Mouse (Mus musculus): ENCODE data around the gene Pmf1.
"Not testable (repeated sequence)": the region's sequence is repeated elsewhere in the genome, so short reads cannot be mapped to it uniquely, and the experiment has no call there.

Gene Pmf1

DNA sequence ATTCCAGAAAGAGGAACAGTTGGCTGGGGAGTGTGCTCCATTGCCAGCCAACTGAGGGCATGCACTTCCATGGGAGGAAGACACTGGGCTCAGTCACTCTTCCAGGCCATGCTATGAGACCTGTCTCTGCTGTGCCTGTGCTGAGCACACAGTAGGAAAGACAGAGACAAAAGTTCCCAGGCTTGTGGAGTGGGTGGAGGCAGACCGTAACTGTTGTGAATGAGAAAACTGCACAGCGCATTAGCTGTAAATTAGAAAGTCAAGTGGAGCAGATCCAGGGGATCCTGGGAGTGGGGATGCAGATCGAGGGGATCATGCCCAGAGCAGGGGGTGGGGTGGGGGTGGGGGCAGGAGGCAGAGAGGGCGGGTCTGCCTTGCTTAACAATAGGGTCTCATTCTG, 29.5 kb upstream of the Pmf1 start:
- DNase-seq (ENCODE audit: low read depth, low spot score): no peak

DNA sequence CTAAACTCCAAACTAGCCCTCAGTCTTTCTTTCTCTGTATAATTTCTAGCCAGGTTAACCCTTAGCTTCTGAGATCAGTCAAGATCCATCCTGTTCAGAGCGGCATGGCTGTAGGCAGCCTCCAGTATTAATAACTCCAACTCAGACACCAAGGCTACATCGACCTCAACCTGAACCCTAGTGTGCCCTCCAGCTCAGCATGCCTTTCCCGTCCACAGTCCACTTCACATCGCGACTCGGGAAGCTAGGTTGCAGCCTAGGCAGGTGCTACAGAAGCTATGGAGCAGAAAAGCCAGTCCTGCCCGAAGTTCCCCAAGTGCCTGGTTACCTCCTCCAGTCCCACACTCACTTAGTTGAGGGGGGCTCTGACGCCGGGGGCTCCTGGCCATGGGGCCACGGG, 27.3 kb upstream of the Pmf1 start:
- DNase-seq (ENCODE audit: low read depth, low spot score): no peak

DNA sequence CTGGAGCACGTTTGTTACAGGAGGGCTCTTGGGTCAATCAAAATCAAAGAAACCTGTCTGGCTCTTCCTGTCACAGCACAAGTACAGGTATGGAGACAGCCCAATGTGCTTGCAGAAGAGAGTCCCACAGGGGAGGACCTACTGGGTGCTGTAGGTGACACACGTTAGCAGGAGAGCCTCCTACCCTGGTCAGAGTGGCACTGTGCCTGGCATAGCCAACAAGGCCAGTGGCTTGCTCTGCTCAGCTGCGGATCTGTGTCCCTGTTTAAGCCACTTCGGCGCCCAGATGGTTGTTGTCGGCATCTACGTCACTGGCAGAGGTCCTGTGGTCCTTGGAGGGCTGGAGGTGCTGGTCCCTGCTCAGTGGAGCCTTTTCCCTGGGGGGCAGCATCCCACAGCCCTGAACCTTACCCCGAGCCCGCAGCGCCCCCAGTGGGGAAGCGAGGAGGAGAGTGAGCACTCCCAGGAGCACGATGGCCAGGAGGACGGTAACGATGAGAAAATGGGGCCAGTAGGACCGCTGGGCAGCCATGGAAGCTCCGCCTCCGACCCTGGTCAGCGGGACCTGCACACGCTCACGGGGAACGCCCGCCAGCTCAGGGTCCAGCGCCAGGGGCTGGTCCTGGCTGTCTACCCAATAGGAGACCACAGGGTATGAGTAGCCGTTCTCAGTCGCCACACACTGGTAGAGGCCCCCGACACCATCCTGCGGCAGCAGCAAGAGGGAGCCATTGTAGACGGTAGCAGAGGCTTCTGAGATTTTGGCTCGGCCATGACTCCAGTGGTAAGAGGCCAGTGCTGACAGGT, 26.5 kb upstream of the Pmf1 start:
- DNase-seq (ENCODE audit: low read depth, low spot score): no peak

DNA sequence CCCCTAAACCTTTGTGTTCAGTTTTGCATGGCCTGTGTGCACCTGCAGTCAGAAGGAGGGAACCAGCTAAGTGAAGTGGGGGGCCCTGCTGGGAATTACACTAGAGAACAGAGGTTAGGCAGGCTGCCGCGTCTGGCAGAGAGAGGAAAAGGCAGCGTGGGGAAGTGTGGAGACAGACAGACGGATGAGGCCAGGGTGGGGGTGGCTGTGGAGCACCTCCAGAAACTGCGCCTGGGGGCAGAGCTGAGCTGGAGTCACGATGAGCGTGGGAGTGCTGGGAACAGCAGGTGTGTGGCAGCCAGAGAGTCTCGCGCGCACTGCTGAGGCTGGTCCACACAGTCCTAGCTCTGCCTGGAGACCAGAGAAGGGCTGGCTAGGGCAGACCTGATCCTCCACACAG, 25.4 kb upstream of the Pmf1 start:
- DNase-seq (ENCODE audit: low read depth, low spot score): no peak

DNA sequence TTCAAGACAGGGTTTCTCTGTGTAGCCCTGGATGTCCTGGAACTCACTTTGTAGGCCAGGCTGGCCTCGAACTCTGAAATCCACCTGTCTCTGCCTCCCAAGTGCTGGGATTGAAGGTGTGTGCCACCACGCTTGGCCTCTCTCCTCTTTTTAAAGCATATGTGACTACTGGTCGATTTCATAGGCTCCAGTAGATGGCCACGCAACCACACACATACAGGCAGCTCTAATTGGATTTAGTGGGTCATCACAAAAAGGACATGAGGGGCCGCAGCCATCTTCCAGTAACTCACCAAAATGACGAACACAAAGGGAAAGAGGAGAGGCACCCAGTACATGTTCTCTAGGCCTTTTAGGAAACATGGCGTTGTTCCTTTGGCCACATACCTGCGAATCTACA, 18.5 kb upstream of the Pmf1 start:
- not testable (repeated sequence) for DNase-seq (ENCODE audit: low read depth, low spot score)

DNA sequence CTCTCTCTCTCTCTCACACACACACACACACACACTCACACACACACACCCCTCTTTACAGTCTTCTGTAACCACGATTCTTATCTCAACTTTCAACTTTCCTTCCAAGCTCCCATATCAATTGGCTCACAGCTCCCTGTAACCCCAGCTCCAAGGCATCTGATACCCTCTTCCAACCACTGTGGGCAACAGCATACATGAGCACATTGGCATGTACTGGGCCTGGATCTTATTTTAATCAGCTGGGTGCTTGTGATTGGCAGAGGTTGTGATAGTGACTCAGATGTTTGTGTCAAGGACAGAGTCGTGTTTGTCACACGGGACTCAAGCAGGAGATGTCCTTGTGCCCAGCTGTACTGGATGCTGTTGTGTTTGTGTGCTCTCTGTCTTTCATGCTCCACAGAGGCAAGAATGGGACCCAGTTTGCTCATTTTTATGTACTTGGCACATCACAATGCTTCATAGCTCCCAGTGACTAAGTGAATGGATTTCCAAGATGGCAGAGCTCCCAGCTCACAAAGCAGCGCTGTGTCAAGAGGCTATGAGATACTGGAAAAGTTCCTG, 17.3 kb upstream of the Pmf1 start:
- DNase-seq (ENCODE audit: low read depth, low spot score): peak; percentile 67

DNA sequence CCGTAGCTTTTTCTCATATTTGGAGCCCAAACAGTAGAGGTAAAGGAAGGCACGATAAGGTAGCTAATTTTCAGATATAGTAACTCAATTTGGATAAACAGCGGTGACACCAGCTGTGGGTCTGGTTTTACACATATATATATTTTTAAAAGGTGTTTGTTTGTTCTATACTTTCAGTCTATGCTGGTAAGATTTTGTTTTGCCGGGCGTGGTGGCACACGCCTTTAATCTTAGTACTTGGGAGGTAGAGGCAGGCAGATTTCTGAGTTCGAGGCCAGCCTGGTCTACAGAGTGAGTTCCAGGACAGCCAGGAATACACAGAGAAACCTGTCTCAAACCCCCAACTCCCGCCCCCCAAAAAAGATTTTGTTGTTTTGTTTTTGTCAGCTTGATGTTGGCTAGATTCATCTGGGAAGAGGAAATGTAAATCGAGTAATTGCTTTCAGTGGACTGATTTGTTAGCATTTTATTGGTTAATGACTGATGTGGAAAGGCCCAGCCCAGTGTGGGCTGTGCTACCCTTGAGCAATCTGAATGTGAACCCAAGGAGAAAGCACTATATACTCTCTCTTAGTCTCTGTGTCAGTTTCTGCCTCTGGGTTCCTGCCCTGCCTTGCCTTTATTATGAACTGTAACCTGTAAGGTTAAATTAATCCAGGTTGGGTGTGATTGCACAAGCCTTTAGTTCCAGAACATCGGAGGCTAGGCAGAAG, 15.7 kb upstream of the Pmf1 start:
- DNase-seq (ENCODE audit: low read depth, low spot score): no peak

DNA sequence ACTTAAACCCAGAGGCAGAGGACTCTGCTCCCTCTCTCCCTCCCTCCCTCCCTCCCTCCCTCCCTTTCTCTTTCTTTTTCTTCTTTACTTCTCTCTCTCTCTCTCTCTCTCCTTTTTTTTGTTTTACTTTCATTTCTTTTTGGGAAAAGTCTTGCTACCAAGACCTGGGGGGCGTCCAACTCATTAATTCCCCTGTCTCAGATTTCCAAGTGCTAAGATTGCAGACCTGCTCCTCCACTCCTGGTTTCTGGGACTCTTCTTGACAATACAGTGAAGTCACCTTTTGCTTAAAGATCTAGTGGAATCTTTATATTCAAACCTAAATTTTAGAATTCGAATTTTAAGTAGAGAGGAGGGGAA, 15.2 kb upstream of the Pmf1 start:
- no peak for DNase-seq (ENCODE audit: low read depth, low spot score)

DNA sequence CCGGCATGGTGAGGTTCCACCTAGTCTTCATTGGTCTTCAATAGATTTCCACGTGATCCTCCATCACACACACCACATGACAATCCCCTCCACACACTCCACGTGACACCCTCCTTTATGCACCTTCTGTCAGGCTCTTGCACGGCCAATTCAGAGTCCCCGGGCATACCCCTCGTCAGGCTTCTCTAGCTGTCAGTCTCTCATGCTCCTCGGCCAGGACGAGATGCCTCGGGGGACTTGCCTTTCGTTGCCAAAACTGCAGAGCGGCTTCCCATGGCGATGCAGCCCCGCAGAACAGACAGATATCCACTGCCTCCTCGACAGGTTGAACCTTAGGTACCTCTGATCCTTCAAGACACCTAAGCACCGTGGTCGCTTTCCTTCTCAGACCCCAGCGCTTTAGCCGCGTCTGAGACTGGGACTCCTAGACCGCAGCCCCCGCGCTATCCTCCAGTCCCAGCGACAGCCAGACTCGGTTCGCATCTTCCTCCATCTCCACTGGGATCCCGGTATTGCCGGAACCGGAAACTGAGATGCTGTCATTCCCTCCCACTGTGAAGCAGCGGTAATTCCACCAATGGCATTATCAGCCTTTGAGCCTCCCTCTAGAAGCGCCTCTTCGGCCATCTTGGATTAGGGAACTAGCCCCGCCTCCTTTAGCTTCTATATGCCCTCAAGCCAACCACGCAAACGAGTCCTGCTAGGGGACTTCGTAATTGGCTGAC, 14.6 kb upstream of the Pmf1 start, which contains the start of gene Slc25a44:
TSS of gene Slc25a44 (minus strand) at position 535 of the 725 bp plus-strand sequence.
- DNase-seq (ENCODE audit: low read depth, low spot score): peak; percentile 97

DNA sequence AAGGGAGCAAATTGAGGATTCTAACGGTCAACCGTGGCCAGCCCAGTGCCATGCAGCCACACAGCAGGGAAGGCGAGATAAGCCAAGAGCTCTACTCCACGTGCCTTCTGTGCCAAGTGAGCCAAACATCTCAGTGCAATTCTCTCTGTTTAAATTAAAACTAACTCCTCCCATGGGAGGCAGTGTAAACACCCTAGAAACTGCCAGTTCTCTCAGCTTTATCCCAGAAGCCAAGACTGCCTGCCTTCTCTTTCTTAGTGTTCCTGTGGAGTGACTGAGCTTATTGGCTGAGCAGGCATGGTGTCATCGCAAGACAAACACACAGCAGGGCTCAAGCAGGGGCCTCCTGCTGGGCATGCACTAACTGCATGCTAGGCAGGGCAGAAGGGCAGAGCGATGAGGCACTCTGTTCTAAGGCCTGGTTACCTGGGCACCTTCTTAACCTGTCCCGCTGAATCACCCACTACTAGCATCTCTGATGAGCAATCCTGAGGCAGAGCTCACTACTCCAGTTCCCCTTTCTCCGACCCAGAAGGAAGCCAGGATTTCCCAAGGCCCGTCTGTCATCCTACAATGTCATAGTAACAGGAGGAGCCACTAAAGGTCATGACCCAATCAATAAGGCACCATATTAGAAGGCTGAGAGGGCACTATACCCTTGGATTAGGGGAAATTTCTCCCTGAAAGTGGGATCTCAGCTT, 12.0 kb upstream of the Pmf1 start:
- DNase-seq (ENCODE audit: low read depth, low spot score): no peak

DNA sequence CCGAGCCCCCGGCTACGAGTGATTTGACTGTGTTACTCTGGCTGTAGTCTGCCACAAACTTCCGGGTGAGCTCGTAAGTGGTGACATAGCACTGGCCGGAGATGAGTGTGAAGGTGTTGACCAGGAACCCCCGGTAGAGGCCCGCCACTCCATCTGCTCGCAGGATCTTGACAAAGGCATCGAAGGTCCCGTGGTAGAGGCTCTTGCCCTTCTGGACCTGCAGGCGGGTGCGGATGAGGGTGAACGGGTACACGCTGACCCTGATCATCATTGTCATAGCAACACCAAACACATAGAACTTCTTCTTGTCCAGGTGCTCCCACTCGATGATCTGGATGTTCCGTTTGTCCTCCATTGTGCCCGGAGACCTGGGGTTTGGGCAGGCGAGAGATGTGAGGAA, 10.6 kb upstream of the Pmf1 start:
- DNase-seq (ENCODE audit: low read depth, low spot score): no peak

DNA sequence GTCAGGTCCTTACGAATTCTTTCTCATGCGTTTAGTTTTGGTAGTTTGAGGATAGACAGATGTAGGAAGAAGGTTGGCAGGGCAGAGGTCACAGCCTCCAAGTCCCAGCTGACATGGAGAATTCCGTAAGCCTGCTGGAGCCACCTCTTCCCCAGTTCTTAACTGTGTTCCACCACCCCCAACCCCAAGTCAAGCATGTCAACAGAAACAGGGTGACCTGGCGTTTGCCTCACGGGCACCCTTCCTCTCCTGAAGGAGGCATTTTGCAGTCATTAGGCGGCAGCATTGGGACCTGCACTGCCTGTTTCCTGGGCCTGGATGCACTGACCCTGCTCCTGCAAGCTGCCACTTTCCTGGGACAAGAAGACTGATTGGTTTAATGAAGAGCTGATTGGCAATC, 7.9 kb upstream of the Pmf1 start:
- no peak for DNase-seq (ENCODE audit: low read depth, low spot score)

DNA sequence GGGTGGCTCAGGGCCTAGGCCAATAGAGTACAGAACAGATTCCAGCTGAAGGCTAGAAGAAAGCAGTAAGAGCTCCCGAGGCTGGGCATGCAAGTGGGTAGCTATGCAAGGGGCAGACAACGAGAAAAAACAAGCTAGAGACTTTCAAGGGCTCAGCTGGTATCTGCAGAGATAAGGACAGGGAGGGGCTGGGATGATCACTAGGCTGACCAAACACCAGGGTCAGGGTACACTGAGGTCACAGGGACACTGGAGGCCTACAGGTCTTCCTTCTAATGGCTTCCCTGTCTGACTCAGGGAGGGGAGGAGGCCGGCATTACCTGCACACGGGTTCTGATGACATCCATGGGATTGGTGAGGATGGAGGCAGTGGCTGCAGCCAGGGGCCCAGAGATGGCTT, 5.5 kb upstream of the Pmf1 start:
- DNase-seq (ENCODE audit: low read depth, low spot score): no peak

DNA sequence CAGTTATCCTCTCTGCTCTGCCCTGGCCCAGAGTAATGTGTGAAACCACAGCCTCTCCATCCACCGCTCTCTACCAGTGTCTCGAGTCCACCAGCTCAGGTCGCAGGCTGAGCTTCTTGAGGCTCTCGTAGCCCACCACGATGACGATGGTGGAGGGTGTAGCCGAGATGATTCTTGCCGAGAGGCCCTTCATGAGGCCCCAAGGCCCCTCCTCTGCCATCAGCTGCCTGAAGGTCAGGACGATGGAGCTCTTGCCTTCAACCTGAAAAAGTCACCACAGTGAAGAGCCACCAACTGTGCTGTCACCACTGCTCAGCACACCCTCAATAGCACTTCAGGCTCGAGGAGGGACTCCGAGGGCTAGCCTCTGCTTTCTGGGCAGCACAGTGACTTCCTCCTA, 2.5 kb upstream of the Pmf1 start:
- DNase-seq (ENCODE audit: low read depth, low spot score): no peak

DNA sequence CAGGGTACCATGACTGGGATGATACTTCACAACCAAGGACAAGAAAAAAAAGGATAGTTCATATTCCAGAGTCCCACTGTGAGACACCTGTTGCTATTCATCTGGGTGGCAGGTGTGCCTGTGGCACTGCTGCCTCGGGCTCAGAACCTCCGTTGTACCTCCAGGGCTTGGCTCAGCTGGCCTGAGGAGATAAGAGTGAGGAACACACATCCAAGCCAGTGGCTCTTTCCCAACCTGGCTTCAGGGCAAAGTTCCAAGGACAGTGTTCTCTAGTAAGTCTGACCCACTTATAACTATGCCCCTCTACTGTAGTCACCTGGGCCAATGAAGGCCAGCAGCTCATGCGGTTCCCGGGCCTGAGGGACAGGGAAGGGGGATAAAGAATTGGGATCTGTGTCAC, 1.6 kb upstream of the Pmf1 start:
- DNase-seq (ENCODE audit: low read depth, low spot score): peak; percentile 44

DNA sequence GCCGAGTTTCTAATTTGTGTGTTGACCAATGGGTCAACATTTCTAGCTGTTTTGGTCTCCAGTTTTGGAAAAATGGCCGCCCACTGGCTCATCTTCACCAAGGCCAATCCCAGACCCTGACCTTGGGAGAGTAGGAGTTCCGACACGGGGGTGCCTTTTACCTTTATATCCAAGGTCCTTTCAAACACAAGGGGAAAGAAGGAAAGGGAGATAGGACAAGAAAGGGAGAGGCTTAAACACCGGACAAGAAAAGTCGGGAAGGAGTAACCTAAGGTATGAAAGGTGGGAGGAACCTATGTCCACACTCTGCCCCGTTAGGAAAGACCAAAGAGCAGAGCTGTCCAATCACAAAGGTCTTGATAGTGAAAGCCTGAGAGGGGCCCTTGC, 507 bp upstream of the Pmf1 start:
- no peak for DNase-seq (ENCODE audit: low read depth, low spot score)

DNA sequence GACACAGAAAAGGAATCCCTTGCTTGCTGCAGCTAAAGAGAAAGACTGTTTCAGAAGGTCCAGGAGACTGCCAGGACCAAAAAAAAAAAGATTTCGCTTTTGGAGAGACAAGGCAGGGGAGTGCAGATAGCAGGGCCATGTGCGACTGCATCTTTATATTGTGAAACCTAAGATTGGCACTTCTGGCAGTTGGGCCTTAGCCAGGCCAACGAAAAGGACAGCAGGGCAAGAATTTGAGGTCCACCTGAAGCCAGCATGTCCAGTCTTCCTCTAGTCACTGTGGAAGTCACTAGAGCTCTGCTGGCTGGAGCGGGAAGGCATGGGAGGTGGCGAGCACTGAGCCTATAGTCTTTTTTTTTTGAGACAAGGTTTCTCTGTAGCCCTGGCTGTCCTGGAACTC, 1.2 kb downstream of the Pmf1 start:
- DNase-seq (ENCODE audit: low read depth, low spot score): no peak

DNA sequence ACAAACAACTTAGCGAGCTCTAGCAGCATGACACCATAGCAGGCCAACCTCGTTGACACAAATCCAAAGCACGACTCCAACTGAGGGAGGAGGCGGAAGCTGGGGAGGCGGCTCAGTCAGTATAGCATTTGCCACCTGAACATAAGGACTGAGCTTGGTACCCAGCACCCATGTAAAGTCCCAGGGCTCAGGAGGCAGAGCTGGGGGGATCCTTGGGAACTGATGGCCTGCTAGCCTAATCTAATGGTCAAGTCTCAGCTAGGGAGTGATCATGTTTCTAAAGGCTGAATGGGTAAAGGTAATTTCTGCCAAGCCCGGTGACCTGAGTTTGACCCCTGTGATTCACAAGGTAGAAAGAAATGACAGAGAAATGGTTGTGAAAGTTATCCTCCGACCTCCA, 2.6 kb downstream of the Pmf1 start:
- DNase-seq (ENCODE audit: low read depth, low spot score): no peak

DNA sequence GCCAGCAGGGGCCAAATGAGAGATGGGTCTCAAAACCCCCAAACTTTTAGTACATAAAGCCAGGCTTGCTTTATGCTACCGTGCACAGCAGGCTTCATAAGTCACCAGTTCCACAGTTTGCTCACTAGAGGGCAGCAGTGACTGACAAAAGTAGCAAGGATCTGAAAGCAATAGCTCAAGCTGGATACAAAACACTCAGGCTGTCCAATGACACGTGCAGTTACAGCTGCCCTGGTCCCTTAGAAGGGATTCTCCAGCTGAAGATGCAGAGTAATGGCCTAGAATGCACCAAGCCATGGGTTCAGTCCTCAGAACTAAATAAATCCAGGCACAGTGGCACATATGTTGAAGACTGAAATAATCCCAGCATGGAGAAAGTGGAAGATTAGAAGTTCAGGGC, 3.0 kb downstream of the Pmf1 start:
- DNase-seq (ENCODE audit: low read depth, low spot score): peak; percentile 86

DNA sequence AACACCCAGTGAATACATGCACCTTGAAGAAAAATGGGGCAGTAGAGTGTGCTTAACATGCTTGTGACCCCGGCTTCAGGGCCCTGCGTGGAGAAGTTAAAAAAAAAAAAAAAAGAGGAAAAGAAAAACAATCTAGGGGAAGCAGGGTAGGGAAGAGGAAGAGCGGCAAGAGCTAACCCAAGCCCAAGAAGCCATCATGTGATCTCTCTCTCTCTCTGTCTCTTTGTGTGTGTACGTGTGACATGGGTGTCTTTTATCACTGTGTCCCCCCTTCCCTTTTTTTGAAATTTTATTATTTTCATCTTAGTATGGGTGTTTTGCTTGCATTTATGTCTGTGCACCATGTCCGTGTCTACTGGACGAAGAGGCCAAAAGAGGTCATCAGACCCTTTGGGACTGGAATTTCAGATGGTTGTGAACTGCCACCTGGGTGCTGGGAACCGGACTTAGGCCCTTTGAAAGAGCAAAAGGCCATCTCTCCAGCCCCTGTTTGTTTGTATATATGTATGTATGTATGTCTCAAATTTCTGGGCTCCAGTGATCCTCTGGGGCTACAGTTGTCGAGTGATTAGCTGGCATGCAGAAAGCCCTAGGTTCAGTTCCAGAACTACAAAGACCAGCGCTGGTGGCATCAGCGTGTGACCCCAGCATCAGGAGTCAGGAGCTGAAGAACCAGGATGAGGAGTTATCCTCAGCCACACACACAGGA, 6.5 kb downstream of the Pmf1 start:
- no peak for DNase-seq (ENCODE audit: low read depth, low spot score)

DNA sequence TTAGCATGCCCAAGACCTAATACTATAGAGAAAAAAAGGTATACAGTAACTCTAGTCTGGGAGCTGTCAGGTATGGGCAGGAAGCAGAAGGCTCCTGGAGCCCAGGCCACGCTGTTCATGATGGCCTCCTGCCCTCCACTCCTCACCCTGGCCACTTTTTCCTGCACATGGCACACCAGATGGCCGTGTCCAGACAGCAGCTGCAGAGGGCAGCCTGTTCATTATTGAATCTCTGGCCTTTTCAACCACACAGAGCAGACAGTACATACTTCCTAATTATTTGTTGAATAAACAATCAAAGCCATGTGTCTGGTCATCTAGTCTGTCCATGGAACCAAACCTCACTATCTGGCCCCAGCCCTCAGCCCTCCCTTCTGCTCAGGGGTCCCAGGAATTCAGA, 11.5 kb downstream of the Pmf1 start:
- no peak for DNase-seq (ENCODE audit: low read depth, low spot score)
